Mouse (Mus musculus): ENCODE measurements around the gene Klhl21. TPM values are rescaled to one million over a fixed set of nuclear protein-coding genes. Genes with fewer than 3 reads are reported as not detected.

Klhl21 gene
- total RNA-seq (2023), result 32.2 TPM

GRCm38 (mm10) chr4:152008622-152009075 is at the start of gene Klhl21:
Gene Klhl21, plus strand, starts transcription at chr4:152008803.

GRCm38 (mm10) chr4:151988342-151989109 is 20.1 kb upstream of the Klhl21 start, which contains the start of gene Thap3:
Gene Thap3, minus strand, starts transcription at chr4:151988997.

GRCm38 (mm10) chr4:151996173-151996950 is 12.2 kb upstream of the Klhl21 start, which contains the start of gene Phf13:
Gene Phf13, minus strand, starts transcription at chr4:151996258.

GRCm38 (mm10) chr4:152027524-152027923 is 18.9 kb downstream of the Klhl21 start, which contains the start of gene Zbtb48:
Gene Zbtb48, minus strand, starts transcription at chr4:152027671.

GRCm38 (mm10) chr4:152038225-152038984 is 29.8 kb downstream of the Klhl21 start, which contains the start of gene Tas1r1:
Gene Tas1r1, minus strand, starts transcription at chr4:152038568.

GRCm38 (mm10) chr4:152038985-152039830 is 30.6 kb downstream of the Klhl21 start, which contains the start of gene Nol9:
Gene Nol9, plus strand, starts transcription at chr4:152039321.

Other genes starting within 250 kb of the Klhl21 start
- 38.0 TPM for gene Camta1, start 146.9 kb upstream of the Klhl21 start, total RNA-seq (2023)
- gene Dnajc11, start 75.1 kb upstream of the Klhl21 start, total RNA-seq (2023), result 44.3 TPM
- 38.5 TPM for gene Thap3, start 19.8 kb upstream of the Klhl21 start, total RNA-seq (2023)
- 14.7 TPM for gene Phf13, start 12.5 kb upstream of the Klhl21 start, total RNA-seq (2023)
- gene Zbtb48, start 18.9 kb downstream of the Klhl21 start, total RNA-seq (2023), result 20.2 TPM
- gene Tas1r1, start 29.8 kb downstream of the Klhl21 start, total RNA-seq (2023), result not detected
- 42.2 TPM for gene Nol9, start 30.5 kb downstream of the Klhl21 start, total RNA-seq (2023)
- 2.8 TPM for gene Plekhg5, start 63.7 kb downstream of the Klhl21 start, total RNA-seq (2023)
- gene Tnfrsf25, start 107.1 kb downstream of the Klhl21 start, total RNA-seq (2023), result 36.5 TPM
- 2.7 TPM for gene Espn, start 143.6 kb downstream of the Klhl21 start, total RNA-seq (2023)
- not detected for gene Hes2, start 150.1 kb downstream of the Klhl21 start, total RNA-seq (2023)
- 6.3 TPM for gene Acot7, start 169.3 kb downstream of the Klhl21 start, total RNA-seq (2023)

Measured in CD4-positive naive resting alpha-beta T cell, adult 76 days (primary cell).